Mouse (Mus musculus) intestine, embryonic 15.5 days (tissue): ENCODE measurements around the gene Abcg5. TPM values are rescaled to one million over a fixed set of nuclear protein-coding genes. Genes with fewer than 3 reads are reported as not detected.

Source experiments
- ATAC-seq: fragments of 200-750 bp; cut with Nextera tagmentation; 2 replicates; pipeline ENCODE4 v1.8.0; 2017; ENCODE audit warnings: moderate TSS enrichment, moderate library complexity
- H3K27ac ChIP-seq: fragments of 300-500 bp; sonication (generic); 2 replicates; pipeline ENCODE4 v1.5.1; 2015; ENCODE audit warnings: mild to moderate bottlenecking, inconsistent platforms
- H3K27me3 ChIP-seq: fragments of 300-500 bp; sonication (generic); replicated peaks from 2 replicates; pipeline ENCODE4 v1.6.1; 2015; ENCODE audit warnings: inconsistent platforms
- H3K36me3 ChIP-seq: fragments of 300-500 bp; sonication (generic); 2 replicates; pipeline ENCODE4 v1.6.1; 2015; ENCODE audit warnings: inconsistent platforms
- H3K4me1 ChIP-seq: fragments of 300-500 bp; sonication (generic); replicated peaks from 2 replicates; pipeline ENCODE4 v1.6.1; 2015; ENCODE audit warnings: inconsistent platforms
- H3K4me2 ChIP-seq: fragments of 300-500 bp; sonication (generic); replicated peaks from 2 replicates; pipeline ENCODE4 v1.6.1; 2015; ENCODE audit warnings: mild to moderate bottlenecking, inconsistent platforms
- H3K4me3 ChIP-seq: fragments of 300-500 bp; sonication (generic); replicated peaks from 2 replicates; pipeline ENCODE4 v1.5.1; 2015; ENCODE audit warnings: inconsistent platforms
- H3K9ac ChIP-seq: fragments of 300-500 bp; sonication (generic); 2 replicates; pipeline ENCODE4 v1.6.1; 2015; ENCODE audit warnings: inconsistent platforms
- H3K9me3 ChIP-seq: fragments of 300-500 bp; sonication (generic); 2 replicates; pipeline ENCODE4 v1.6.1; 2016; ENCODE audit warnings: inconsistent platforms
- WGBS: fragments of 180-500 bp; shearing (Covaris S2); methylation state at CpG from one replicate; pipeline ENCODE4 v1.1.7; 2015; 5-methylcytosine and 5-hydroxymethylcytosine counted together
- polyA plus RNA-seq: library from polyadenylated mRNA; unstranded; fragments of >200 nt; fragmentation: Nextera tagmentation; extraction: Ambion mirVana; gene quantifications from 2 replicates; pipeline ENCODE4 v1.2.1, GENCODE M21; 2015

The Abcg5 gene
- polyA plus RNA-seq, 1 experiment from 2014 or later, result 2.3 TPM

- H3K4me1 ChIP-seq, result peaks cover 9% of the 10 kb centered on the region
- no peak for ATAC-seq
- 49% methylated on average over 18 of the region's 19 CpGs for WGBS
- H3K9me3 ChIP-seq, result no peaks in the 10 kb centered on the region
- no peaks in the 10 kb centered on the region for H3K27me3 ChIP-seq
- H3K4me2 ChIP-seq, result no peak overlapping the region
- H3K36me3 ChIP-seq, result no peaks in the 10 kb centered on the region
- no peak overlapping the region for H3K9ac ChIP-seq
- H3K27ac ChIP-seq, result no peak overlapping the region
- no peak overlapping the region for H3K4me3 ChIP-seq
Observed at GRCm38 (mm10) chr17:84656653-84657421, 26.0 kb downstream of the Abcg5 start.

GRCm38 (mm10) chr17:84656205-84656604 is 26.6 kb downstream of the Abcg5 start:
- Histone ChIP-seq H3K4me1 (peaks cover 6% of the 10 kb centered on the region; the same call in 1 of the 2 replicates), H3K27me3 (no peaks in the 10 kb centered on the region), H3K9ac (no peak overlapping the region), H3K36me3 (no peaks in the 10 kb centered on the region), H3K4me3 (no peak overlapping the region), H3K27ac (no peak overlapping the region), H3K4me2 (no peak overlapping the region), H3K9me3 (no peaks in the 10 kb centered on the region)
- 65% methylated on average over 5 of the region's 5 CpGs for WGBS
- no peak for ATAC-seq

- no peak for ATAC-seq
- no peak overlapping the region for H3K4me3 ChIP-seq
- H3K36me3 ChIP-seq, result no peaks in the 10 kb centered on the region
- H3K9ac ChIP-seq, result no peak overlapping the region
- 84% methylated on average over 9 of the region's 9 CpGs for WGBS
- H3K27me3 ChIP-seq, result no peaks in the 10 kb centered on the region
- H3K4me2 ChIP-seq, result no peak overlapping the region
- peaks cover 5% of the 10 kb centered on the region; the same call in 1 of the 2 replicates for H3K4me1 ChIP-seq
- no peaks in the 10 kb centered on the region for H3K9me3 ChIP-seq
- H3K27ac ChIP-seq, result no peak overlapping the region
Observed at GRCm38 (mm10) chr17:84653544-84653943, 29.3 kb downstream of the Abcg5 start.

- 70% methylated on average over 9 of the region's 9 CpGs for WGBS
- peak; percentile 89 for ATAC-seq
Observed at GRCm38 (mm10) chr17:84650302-84651017, 32.4 kb downstream of the Abcg5 start.

GRCm38 (mm10) chr17:84647630-84648029 is 35.2 kb downstream of the Abcg5 start:
- H3K27me3 ChIP-seq, result no peaks in the 10 kb centered on the region
- no peak overlapping the region for H3K4me3 ChIP-seq
- H3K9ac ChIP-seq, result no peak overlapping the region
- H3K4me1 ChIP-seq, result peaks cover 5% of the 10 kb centered on the region; the same call in 1 of the 2 replicates
- H3K27ac ChIP-seq, result no peak overlapping the region
- no peaks in the 10 kb centered on the region for H3K36me3 ChIP-seq
- 80% methylated on average over 4 of the region's 4 CpGs for WGBS
- no peaks in the 10 kb centered on the region for H3K9me3 ChIP-seq
- ATAC-seq, result no peak
- no peak overlapping the region for H3K4me2 ChIP-seq

More at GRCm38 (mm10) chr17:84650302-84651017, 32.4 kb downstream of the Abcg5 start:
- H3K9ac ChIP-seq, result no peak overlapping the region
- peaks cover 5% of the 10 kb centered on the region; the same call in 1 of the 2 replicates for H3K4me1 ChIP-seq
- H3K27me3 ChIP-seq, result no peaks in the 10 kb centered on the region
- no peak overlapping the region for H3K27ac ChIP-seq
- no peaks in the 10 kb centered on the region for H3K36me3 ChIP-seq
- no peaks in the 10 kb centered on the region for H3K9me3 ChIP-seq
- H3K4me3 ChIP-seq, result no peak overlapping the region
- no peak overlapping the region for H3K4me2 ChIP-seq

GRCm38 (mm10) chr17:84646477-84646876 is 36.3 kb downstream of the Abcg5 start:
- 59% methylated on average over 2 of the region's 2 CpGs for WGBS

GRCm38 (mm10) chr17:84645894-84646293 is 36.9 kb downstream of the Abcg5 start:
- 14% methylated on average over 4 of the region's 7 CpGs for WGBS
- no peak overlapping the region for H3K9ac ChIP-seq
- H3K27ac ChIP-seq, result no peak overlapping the region
- no peaks in the 10 kb centered on the region for H3K27me3 ChIP-seq
- H3K4me1 ChIP-seq, result peaks cover 8% of the 10 kb centered on the region; the same call in 1 of the 2 replicates
- no peaks in the 10 kb centered on the region for H3K36me3 ChIP-seq
- no peak for ATAC-seq
- H3K4me3 ChIP-seq, result no peak overlapping the region
- H3K9me3 ChIP-seq, result no peaks in the 10 kb centered on the region
- no peak overlapping the region for H3K4me2 ChIP-seq

More at GRCm38 (mm10) chr17:84646477-84646876, 36.3 kb downstream of the Abcg5 start:
- Histone ChIP-seq H3K4me2 (no peak overlapping the region), H3K9ac (no peak overlapping the region), H3K36me3 (no peaks in the 10 kb centered on the region), H3K4me1 (peaks cover 8% of the 10 kb centered on the region; the same call in 1 of the 2 replicates), H3K9me3 (no peaks in the 10 kb centered on the region), H3K27ac (no peak overlapping the region), H3K4me3 (no peak overlapping the region), H3K27me3 (no peaks in the 10 kb centered on the region)
- ATAC-seq, result no peak

- H3K4me3 ChIP-seq, result no peak overlapping the region
- peaks cover 8% of the 10 kb centered on the region; the same call in 1 of the 2 replicates for H3K4me1 ChIP-seq
- no peaks in the 10 kb centered on the region for H3K27me3 ChIP-seq
- no peak overlapping the region for H3K27ac ChIP-seq
- no peak overlapping the region for H3K9ac ChIP-seq
- no peaks in the 10 kb centered on the region for H3K36me3 ChIP-seq
- no peak overlapping the region for H3K4me2 ChIP-seq
- ATAC-seq, result no peak
- no peaks in the 10 kb centered on the region for H3K9me3 ChIP-seq
- 41% methylated on average over 9 of the region's 9 CpGs for WGBS
Observed at GRCm38 (mm10) chr17:84645119-84645518, 37.7 kb downstream of the Abcg5 start.

- Histone ChIP-seq H3K36me3 (no peaks in the 10 kb centered on the region), H3K27ac (no peak overlapping the region), H3K4me2 (no peak overlapping the region), H3K4me3 (no peak overlapping the region), H3K9me3 (no peaks in the 10 kb centered on the region), H3K4me1 (peaks cover 8% of the 10 kb centered on the region; the same call in 1 of the 2 replicates), H3K27me3 (no peaks in the 10 kb centered on the region), H3K9ac (no peak overlapping the region)
- peak; percentile 26; the same call in 1 of the 2 replicates for ATAC-seq
- 57% methylated on average over 16 of the region's 16 CpGs for whole genome bisulfite sequencing
Observed at GRCm38 (mm10) chr17:84644292-84645050, 38.3 kb downstream of the Abcg5 start.

GRCm38 (mm10) chr17:84642324-84642723 is 40.5 kb downstream of the Abcg5 start:
- H3K9me3 ChIP-seq, result no peaks in the 10 kb centered on the region
- H3K9ac ChIP-seq, result no peak overlapping the region
- 71% methylated on average over 9 of the region's 9 CpGs for WGBS
- H3K27ac ChIP-seq, result no peak overlapping the region
- H3K4me3 ChIP-seq, result no peak overlapping the region
- ATAC-seq, result no peak
- no peaks in the 10 kb centered on the region for H3K27me3 ChIP-seq
- H3K4me2 ChIP-seq, result no peak overlapping the region
- no peaks in the 10 kb centered on the region for H3K36me3 ChIP-seq
- peaks cover 12% of the 10 kb centered on the region; the same call in 1 of the 2 replicates for H3K4me1 ChIP-seq

- H3K4me1 ChIP-seq, result peaks cover 12% of the 10 kb centered on the region; the same call in 1 of the 2 replicates
- no peak overlapping the region for H3K27ac ChIP-seq
- H3K27me3 ChIP-seq, result no peaks in the 10 kb centered on the region
- H3K9me3 ChIP-seq, result no peaks in the 10 kb centered on the region
- H3K4me2 ChIP-seq, result no peak overlapping the region
- H3K4me3 ChIP-seq, result no peak overlapping the region
- ATAC-seq, result no peak
- no peaks in the 10 kb centered on the region for H3K36me3 ChIP-seq
- no peak overlapping the region for H3K9ac ChIP-seq
- 45% methylated on average over 3 of the region's 3 CpGs for WGBS
Observed at GRCm38 (mm10) chr17:84641893-84642292, 40.9 kb downstream of the Abcg5 start.
